Mouse (Mus musculus) liver, postnatal 0 days (tissue): ENCODE results near the gene Rcn1.

Source experiments
- CTCF ChIP-seq: sonication (generic); IDR thresholded peaks from 2 replicates; pipeline ENCODE4 v1.5.1; 2016; ENCODE audit warnings: antibody characterized with exemption, low read depth
- EP300 ChIP-seq: IDR thresholded peaks from 2 replicates; pipeline ENCODE4 v1.6.1; 2016; ENCODE audit warnings: antibody characterized with exemption, low read depth, mild to moderate bottlenecking

DNA sequence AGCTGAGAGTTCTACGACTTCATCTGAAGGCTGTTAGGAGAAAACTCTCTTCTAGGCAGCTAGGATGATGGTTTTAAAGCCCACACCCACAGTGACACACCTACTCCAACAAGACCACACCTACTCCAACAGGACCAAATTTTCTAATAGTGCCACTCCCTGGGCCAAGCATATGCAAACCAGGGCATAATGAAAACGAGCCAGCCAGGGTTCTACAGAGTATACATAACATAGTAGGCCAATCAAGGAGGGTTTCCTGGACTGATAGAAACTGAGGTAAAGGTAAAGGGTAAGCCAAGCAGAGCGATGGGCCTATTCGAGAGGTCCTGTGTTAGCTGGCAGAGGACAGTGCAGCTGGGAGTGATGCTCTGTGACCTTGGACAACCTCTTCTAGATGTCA lies 1.4 kb upstream of the Rcn1 start:
- TF ChIP-seq CTCF (no peak), EP300 (no peak)
